Mouse (Mus musculus): ENCODE data around the gene Vma21-ps.
"Not testable (repeated sequence)": the region's sequence is repeated elsewhere in the genome, so short reads cannot be mapped to it uniquely, and the experiment has no call there.

The Vma21-ps gene

GRCm38 (mm10) chr4:52497144-52497543, at the start of gene Vma21-ps:
TSS of gene Vma21-ps (minus strand) at chr4:52497244.
- not testable (repeated sequence) for DNase-seq

GRCm38 (mm10) chr4:52543001-52543400, 46.0 kb upstream of the Vma21-ps start:
- DNase-seq, result no peak

- DNase-seq, result no peak
These were observed 33.6 kb upstream of the Vma21-ps start for GRCm38 (mm10) chr4:52530636-52531035.

GRCm38 (mm10) chr4:52526464-52526863, 29.4 kb upstream of the Vma21-ps start:
- DNase-seq, result no peak

GRCm38 (mm10) chr4:52519301-52519700, 22.3 kb upstream of the Vma21-ps start:
- DNase-seq, result no peak

- no peak for DNase-seq
These were observed 20.5 kb upstream of the Vma21-ps start for GRCm38 (mm10) chr4:52517580-52517979.

GRCm38 (mm10) chr4:52487486-52487885, 9.6 kb downstream of the Vma21-ps start:
- no peak for DNase-seq

GRCm38 (mm10) chr4:52473431-52473830, 23.6 kb downstream of the Vma21-ps start:
- DNase-seq, result no peak

GRCm38 (mm10) chr4:52461321-52461720, 35.7 kb downstream of the Vma21-ps start:
- DNase-seq, result no peak

- DNase-seq, result no peak
These were observed 37.3 kb downstream of the Vma21-ps start for GRCm38 (mm10) chr4:52459726-52460125.
